Mouse (Mus musculus) gastrocnemius, adult 2 months (tissue): ENCODE measurements around the gene Ube2n. TPM values are rescaled to one million over a fixed set of nuclear protein-coding genes. Genes with fewer than 3 reads are reported as not detected.
"Not testable (repeated sequence)": the region's sequence is repeated elsewhere in the genome, so short reads cannot be mapped to it uniquely, and the experiment has no call there.

Experiments used
- DNase-seq: peaks from one replicate; pipeline ENCODE4 v3.0.0; 2022
- H3K27ac ChIP-seq: fragments of 200-600 bp; 2 replicates; pipeline ENCODE4 v1.8.1; 2022; ENCODE audit warnings: mild to moderate bottlenecking
- H3K4me3 ChIP-seq: fragments of 200-600 bp; 2 replicates; pipeline ENCODE4 v1.8.1; 2022; ENCODE audit warnings: mild to moderate bottlenecking, moderate library complexity
- CTCF ChIP-seq: fragments of 200-600 bp; IDR thresholded peaks from 2 replicates; pipeline ENCODE4 v1.8.1; 2022; ENCODE audit warnings: antibody characterized with exemption, mild to moderate bottlenecking, moderate library complexity
- intact Hi-C: fragments of 180-260 bp; cut with DNase I; formaldehyde crosslinking; loops from one replicate; pipeline ENCODE4 v1.15.1; 2025
- total RNA-seq, 2 experiments: library from RNA; stranded (reverse); gene quantifications; 2 replicates each; pipeline ENCODE4 v1.2.3; 2021

The Ube2n gene
- total RNA-seq, 2 experiments from 2014 or later: 71.3 to 75.6 TPM

GRCm38 (mm10) chr10:95532916-95533315 is 18.0 kb downstream of the Ube2n start:
- no peak for DNase-seq
- Histone ChIP-seq H3K4me3 (no peak overlapping the region), H3K27ac (peak overlapping the region; percentile 74)
- no peak for TF ChIP-seq CTCF
- intact Hi-C loops: no loop called here

- intact Hi-C loops: no loop called here
- Histone ChIP-seq H3K27ac (peak overlapping the region; percentile 74), H3K4me3 (no peak overlapping the region)
- peak; percentile 42 for DNase-seq
- TF ChIP-seq CTCF: no peak
Observed at GRCm38 (mm10) chr10:95533382-95533781, 18.4 kb downstream of the Ube2n start.

DNA sequence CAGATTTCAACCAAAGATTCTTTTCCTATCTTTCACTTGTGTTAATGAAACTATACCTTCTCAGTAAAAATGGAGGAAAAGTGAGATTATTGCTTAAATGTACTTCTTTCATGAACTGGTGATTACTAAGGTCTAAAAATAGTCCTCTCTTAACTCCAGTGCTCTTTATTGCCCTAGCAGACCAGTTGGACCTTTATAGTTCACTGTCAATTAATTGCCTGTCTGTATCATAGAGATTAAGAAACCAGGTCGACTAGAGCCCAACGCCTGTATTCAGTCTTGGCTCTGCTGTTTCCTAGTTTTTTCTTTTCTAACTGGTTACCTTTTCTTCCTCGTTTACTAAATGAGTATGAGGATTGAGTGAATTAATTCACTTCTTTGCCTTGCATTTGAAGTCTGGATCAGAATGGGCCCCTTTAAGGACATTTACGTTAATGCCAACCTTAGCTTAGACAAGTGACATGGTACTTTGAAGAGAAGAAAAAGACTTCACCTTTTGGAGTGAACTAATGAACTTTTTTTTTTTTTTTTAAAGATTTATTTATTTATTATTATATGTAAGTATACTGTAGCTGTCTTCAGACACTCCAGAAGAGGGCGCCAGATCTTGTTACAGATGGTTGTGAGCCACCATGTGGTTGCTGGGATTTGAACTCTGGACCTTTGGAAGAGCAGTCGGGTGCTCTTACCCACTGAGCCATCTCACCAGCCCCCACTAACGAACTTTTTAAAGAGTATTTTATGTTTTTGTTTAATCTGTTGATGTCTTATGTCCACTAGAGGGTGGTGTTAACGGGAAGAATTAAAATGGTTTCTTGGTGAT is 20.7 kb downstream of the Ube2n start:
- intact Hi-C loops: no loop called here
- H3K27ac ChIP-seq: peak overlapping the region; percentile 56; the same call in 1 of the 2 replicates

GRCm38 (mm10) chr10:95536222-95536541 is 21.2 kb downstream of the Ube2n start:
- no peak overlapping the region for H3K4me3 ChIP-seq
- intact Hi-C loops: no loop called here

More for the DNA sequence above, 20.7 kb downstream of the Ube2n start:
- DNase-seq: no peak
- no peak; the same call in 1 of the 2 replicates for TF ChIP-seq CTCF
- H3K4me3 ChIP-seq: no peak overlapping the region

DNA sequence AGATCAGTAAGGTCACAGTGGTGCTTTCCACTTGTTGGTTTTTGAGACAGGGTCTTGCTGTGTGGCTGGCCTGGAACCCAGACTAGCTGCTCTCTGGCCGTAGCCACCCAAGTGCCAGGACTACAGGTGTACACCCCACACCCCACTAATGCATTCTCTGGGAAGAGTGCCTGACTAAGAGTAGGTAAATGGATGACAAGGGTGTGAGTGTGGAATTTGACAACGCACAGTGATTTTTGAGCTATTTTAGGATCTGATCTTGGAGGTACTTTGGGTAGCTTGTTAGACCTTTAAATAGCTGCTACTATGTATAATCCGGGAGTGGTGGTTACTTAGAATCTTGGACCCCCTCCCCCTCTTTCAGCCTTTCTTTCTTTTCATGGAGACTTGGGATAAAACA is 24.3 kb downstream of the Ube2n start:
- TF ChIP-seq CTCF: no peak
- intact Hi-C loops: no loop called here
- Histone ChIP-seq H3K4me3 (peak overlapping the region; percentile 4; the same call in 1 of the 2 replicates), H3K27ac (peak overlapping the region; percentile 82)
- no peak for DNase-seq

More at GRCm38 (mm10) chr10:95536222-95536541, 21.2 kb downstream of the Ube2n start:
- H3K27ac ChIP-seq: no peak overlapping the region
- TF ChIP-seq CTCF: no peak
- DNase-seq: no peak

- no peak for TF ChIP-seq CTCF
- no peak for DNase-seq
- intact Hi-C loops: no loop called here
- peak overlapping the region; percentile 82 for H3K27ac ChIP-seq
- no peak overlapping the region for H3K4me3 ChIP-seq
Observed at GRCm38 (mm10) chr10:95539841-95540240, 24.9 kb downstream of the Ube2n start.

- no peak for TF ChIP-seq CTCF
- Histone ChIP-seq H3K4me3 (no peak overlapping the region), H3K27ac (peak overlapping the region; percentile 50; the same call in 1 of the 2 replicates)
- no peak for DNase-seq
- intact Hi-C loops: no loop called here
Observed at GRCm38 (mm10) chr10:95542916-95543315, 28.0 kb downstream of the Ube2n start.

- DNase-seq: no peak
- intact Hi-C loops: no loop called here
- Histone ChIP-seq H3K4me3 (no peak overlapping the region), H3K27ac (peak overlapping the region; percentile 50; the same call in 1 of the 2 replicates)
- TF ChIP-seq CTCF: no peak
Observed at GRCm38 (mm10) chr10:95543377-95543776, 28.4 kb downstream of the Ube2n start.

DNA sequence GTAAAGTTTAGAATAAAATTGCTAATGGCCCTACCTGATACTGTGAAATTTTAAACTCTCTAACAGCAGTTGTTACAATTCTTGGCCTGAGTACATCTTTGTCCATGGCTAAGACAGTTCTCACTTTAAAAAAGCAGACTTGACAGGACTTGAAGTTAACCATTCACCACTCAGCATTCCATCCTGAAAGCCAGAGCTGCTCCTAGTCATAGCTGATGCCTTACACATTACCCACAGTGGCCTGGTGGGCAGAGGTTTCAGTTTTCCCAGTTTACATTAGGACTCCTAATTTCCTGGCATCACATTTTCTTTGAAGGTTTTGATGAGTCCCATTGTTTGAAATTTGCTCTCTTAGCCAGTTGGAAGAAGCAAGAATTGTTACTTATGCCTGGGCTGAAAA is 29.1 kb downstream of the Ube2n start:
- no peak for DNase-seq
- H3K27ac ChIP-seq: peak overlapping the region; percentile 31; the same call in 1 of the 2 replicates
- TF ChIP-seq CTCF: no peak
- no peak overlapping the region for H3K4me3 ChIP-seq
- intact Hi-C loops: no loop called here

- H3K4me3 ChIP-seq: no peak overlapping the region
- DNase-seq: no peak
- peak overlapping the region; percentile 31; the same call in 1 of the 2 replicates for H3K27ac ChIP-seq
- TF ChIP-seq CTCF: no peak
- intact Hi-C loops: no loop called here
Observed at GRCm38 (mm10) chr10:95544651-95545050, 29.7 kb downstream of the Ube2n start.

DNA sequence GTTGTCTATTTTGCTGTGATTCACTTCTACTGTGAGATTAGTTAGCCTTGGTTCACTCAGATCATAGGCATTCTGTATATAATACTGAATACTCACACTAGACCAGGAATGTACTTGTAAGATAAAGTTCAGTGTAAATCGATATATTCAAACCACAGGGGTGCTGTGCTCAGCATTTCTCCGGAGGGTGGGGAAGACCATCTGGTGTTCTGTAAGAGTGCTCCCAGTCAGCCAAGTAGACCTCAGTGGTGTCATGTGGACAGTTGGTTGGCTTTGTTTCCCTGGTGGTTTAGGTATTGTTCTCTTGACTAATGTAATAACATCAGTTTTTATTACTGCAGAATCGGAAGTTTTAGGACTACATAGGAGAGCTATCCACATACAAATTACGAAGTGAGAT is 30.1 kb downstream of the Ube2n start:
- H3K4me3 ChIP-seq: no peak overlapping the region
- intact Hi-C loops: no loop called here
- H3K27ac ChIP-seq: peak overlapping the region; percentile 31; the same call in 1 of the 2 replicates
- DNase-seq: no peak
- no peak for TF ChIP-seq CTCF

DNA sequence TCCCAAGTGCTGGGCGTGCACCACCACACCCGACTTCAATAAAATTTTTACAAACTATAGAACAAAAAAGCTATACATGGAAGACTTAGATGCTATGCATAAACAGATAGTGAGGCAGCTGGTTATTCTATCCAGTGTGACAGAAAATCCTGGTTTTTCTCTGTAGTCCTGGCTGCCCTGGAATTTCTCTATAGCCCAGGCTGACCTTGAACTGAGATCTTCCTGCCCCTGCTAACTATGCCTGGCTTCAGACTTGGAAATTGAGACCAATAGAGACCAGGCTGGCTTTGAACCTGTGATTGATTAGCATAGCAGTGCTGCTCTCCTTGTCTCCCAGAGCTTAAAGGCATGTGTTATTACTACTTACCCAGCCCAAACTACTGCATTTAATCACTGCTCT is 31.2 kb downstream of the Ube2n start:
- Histone ChIP-seq H3K4me3 (no peak overlapping the region), H3K27ac (no peak overlapping the region)
- DNase-seq: no peak
- TF ChIP-seq CTCF: no peak
- intact Hi-C loops: no loop called here

GRCm38 (mm10) chr10:95548154-95548826 is 33.3 kb downstream of the Ube2n start:
- Histone ChIP-seq H3K4me3 (no peak overlapping the region), H3K27ac (no peak overlapping the region; the same call in 1 of the 2 replicates)
- TF ChIP-seq CTCF: no peak
- intact Hi-C loops: no loop called here
- DNase-seq: no peak

GRCm38 (mm10) chr10:95549080-95549479 is 34.1 kb downstream of the Ube2n start:
- H3K27ac ChIP-seq, DNase-seq, H3K4me3 ChIP-seq, intact Hi-C loops: not testable (repeated sequence)
